Mouse (Mus musculus) bone marrow, adult 2 months (tissue): ENCODE measurements at regions not wholly inside any gene's neighbourhood (a gene's known extent, or its start where the extent isn't known, plus 50 kb on each side); places are given as distances from the start of the nearest gene placed in this dataset.
"Not testable (repeated sequence)": the region's sequence is repeated elsewhere in the genome, so short reads cannot be mapped to it uniquely, and the experiment has no call there.

Source experiments
- CTCF ChIP-seq: fragments of 200-500 bp; IDR thresholded peaks from 2 replicates; pipeline ENCODE4 v1.5.1; 2011; ENCODE audit warnings: low read length, control low read depth; ENCODE audit not compliant: control insufficient read depth, insufficient read depth
- POLR2A ChIP-seq: fragments of 200-500 bp; IDR thresholded peaks from 2 replicates; pipeline ENCODE4 v1.6.1; 2011; ENCODE audit warnings: low read depth, mild to moderate bottlenecking, control low read depth, low read length, borderline replicate concordance; ENCODE audit not compliant: control insufficient read depth

DNA sequence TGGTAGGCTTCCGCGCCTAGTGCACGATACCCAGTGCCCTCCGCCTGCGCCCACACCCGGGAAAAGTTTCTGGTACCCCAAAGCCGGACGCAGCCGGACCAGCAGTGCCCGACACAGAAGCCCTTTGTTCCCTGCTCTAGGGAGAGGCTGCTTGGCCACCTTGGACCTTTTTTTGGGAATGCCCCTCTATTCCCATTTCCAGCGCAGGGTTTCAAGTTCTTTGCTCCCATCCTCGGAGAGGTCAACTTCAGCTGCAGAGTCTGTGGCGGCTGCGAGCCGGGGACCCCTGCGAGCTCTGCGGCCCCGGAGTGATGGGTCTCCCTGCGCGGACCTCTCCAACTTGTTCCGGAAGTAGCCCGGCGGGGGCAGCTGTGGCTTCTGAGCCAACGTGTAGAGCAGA is 96.3 kb downstream of the 5730507C01Rik start:
- TF ChIP-seq POLR2A, CTCF: not testable (repeated sequence)
